Mouse (Mus musculus) cerebellum, adult 18-20 months (tissue): ENCODE data around the gene Kirrel3.

Source experiments
- DNase-seq, 2 experiments: peaks; one replicate each; pipeline ENCODE4 v3.0.0; 2021

Gene Kirrel3

GRCm38 (mm10) chr9:34485759-34486431 is at the start of gene Kirrel3:
TSS of gene Kirrel3 (plus strand) at chr9:34485894.
- DNase-seq = peak; percentile 85 to 87

- no peak for DNase-seq
Observed at GRCm38 (mm10) chr9:34440721-34441120, 45.0 kb upstream of the Kirrel3 start.

- no peak for DNase-seq
Observed at GRCm38 (mm10) chr9:34443950-34444349, 41.7 kb upstream of the Kirrel3 start.

GRCm38 (mm10) chr9:34446497-34447350 is 39.0 kb upstream of the Kirrel3 start:
- no peak for DNase-seq

GRCm38 (mm10) chr9:34447736-34448135 is 38.0 kb upstream of the Kirrel3 start:
- no peak for DNase-seq

GRCm38 (mm10) chr9:34448467-34448866 is 37.2 kb upstream of the Kirrel3 start:
- no peak for DNase-seq

DNA sequence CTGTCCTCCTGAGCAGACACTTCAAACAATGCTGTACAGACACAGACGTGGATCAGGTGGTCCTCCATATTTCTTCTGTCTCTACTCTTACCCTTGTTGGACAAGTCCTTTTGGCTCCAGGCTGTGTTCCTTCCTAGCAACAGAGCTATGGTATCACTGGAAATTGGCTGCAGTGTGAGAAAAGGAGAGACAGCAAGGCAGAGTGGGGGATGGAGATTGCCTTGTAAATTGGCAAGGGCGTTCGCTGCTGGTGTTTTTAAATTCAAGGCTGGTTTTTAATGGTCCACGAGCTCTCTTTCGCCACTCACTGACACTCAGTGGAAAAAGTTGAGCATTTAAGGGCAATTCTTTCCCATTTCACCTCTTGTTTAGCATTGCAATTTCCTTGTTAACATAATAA is 27.5 kb upstream of the Kirrel3 start:
- DNase-seq = no peak

- no peak for DNase-seq
Observed at GRCm38 (mm10) chr9:34459968-34460367, 25.7 kb upstream of the Kirrel3 start.

- DNase-seq = no peak
Observed at GRCm38 (mm10) chr9:34463666-34464065, 22.0 kb upstream of the Kirrel3 start.

DNA sequence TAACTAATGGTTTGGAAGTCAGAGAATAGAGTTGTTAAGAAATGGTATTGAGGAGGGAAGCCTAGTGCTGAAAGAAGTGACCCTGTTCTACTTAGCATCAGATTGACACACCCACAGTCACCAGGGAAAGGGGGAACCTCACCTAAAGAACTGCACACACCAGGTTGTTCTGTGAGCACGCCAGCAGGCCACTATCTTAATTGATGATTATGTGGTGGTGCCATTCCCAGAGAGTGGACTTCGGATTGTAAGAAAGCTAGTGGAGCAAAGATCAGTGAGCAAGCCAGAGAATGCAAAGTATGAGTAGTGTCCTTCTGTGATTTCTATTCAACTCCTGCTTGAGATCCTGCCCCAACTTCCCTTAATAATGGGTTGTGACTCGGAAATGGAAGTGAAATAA is 19.6 kb upstream of the Kirrel3 start:
- no peak for DNase-seq

DNA sequence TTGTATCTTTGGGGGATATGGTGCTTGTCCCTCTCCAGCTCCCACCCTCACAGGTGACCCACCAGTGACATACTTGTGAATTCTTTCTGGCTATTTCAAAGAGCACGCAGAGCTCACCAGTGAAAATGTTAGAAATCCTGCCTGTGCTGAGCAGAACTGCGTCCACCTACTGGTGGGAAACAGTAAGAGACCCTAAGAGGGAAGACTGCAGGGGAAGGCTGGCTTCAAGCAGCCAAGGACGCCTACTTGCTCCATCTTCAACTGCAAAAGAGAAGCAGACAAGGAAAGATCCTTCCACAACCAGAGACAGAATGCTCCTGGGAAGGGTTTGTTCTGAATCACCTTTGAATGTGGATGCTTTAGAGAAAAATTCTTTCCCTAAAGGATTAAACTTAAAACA is 16.5 kb upstream of the Kirrel3 start:
- DNase-seq = no peak

- DNase-seq = no peak
Observed at GRCm38 (mm10) chr9:34476206-34476605, 9.5 kb upstream of the Kirrel3 start.

GRCm38 (mm10) chr9:34478494-34478893 is 7.2 kb upstream of the Kirrel3 start:
- DNase-seq = no peak

DNA sequence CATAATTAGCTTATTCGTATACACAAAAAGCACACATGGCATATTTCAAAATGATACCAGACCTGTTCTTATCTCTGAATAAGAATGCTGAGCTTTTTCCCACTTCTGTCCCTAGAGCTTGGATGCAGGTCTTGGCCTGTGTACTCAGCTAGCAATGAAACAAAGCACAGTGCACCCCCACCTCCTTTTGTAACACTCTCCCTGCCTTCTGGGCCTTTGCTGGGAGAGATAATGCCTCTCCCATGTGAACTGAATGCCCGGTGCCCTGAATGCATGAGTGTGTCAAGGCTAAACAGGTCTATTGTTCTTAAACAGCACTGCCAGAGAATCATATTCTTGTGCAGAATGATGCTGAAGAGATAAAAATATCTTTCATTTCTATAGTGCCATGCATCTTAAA is 2.5 kb upstream of the Kirrel3 start:
- no peak for DNase-seq

DNA sequence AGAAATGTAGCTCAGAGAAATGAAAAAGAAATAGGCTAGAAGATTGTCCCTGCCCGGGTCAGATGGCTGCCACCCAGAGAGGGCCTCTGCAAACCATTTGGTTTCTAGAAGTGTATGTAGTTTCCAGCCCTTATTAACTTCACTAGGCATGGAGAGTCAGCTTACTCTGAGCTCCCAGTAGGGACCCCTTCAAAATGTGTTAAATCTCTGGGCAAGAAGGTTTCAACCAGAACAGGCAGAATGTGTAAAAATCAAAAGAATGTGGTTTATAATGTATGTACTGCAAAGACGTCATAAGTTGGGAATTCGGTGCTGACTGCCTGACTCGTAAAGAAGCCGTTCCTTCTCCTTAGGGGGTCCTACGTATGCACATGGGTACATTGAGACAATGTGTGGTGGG is 1.0 kb upstream of the Kirrel3 start:
- DNase-seq = no peak

GRCm38 (mm10) chr9:34488267-34488666 is 2.6 kb downstream of the Kirrel3 start:
- DNase-seq = no peak

- peak; percentile 85 for DNase-seq
Observed at GRCm38 (mm10) chr9:34488700-34489315, 3.1 kb downstream of the Kirrel3 start.

- peak in 1 of 2 experiments; percentile 19 for DNase-seq
Observed at GRCm38 (mm10) chr9:34489316-34489710, 3.6 kb downstream of the Kirrel3 start.

- peak; percentile 34 to 38 for DNase-seq
Observed at GRCm38 (mm10) chr9:34489760-34490159, 4.1 kb downstream of the Kirrel3 start.

DNA sequence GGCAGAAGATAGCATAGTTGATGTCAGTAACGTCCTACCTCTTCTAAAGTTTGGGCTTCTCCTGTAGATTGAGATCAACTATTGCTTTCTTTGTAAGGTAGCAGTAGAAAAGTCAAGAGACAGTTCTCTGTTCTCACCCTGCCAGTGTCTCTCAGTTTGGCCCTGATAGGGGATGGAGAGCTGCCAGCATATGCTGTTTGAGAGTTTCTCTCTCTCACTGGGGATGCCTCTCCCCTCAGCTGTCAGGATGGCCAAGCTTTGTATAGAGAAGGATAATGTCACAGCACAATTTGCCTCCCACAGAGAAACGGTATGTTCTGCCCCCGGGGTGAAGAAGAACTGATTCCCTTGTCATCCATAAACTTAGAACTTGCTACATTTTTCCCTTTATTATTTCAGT is 6.4 kb downstream of the Kirrel3 start:
- DNase-seq = peak; percentile 77 to 83

DNA sequence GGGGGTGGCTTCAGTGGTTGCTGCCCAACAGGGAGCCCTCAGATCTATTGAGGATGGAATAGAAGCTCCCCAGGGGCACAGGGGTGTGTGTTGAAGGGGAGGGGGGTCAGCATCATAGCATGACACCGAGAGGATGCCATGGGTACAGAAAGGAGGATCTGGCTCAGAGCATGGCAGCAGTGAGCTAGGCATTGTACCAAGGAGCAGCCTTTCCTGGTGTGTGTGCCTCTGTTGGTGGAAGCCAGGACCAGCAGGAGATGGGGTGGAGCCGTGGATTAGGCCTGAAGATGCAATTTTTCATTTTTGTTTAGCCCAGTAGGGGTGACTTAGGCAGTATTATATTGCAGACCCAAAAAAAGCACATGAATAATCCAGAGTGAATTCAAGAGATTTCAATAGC is 7.9 kb downstream of the Kirrel3 start:
- DNase-seq = peak; percentile 67 to 71

- peak; percentile 74 to 79 for DNase-seq
Observed at GRCm38 (mm10) chr9:34498126-34498525, 12.4 kb downstream of the Kirrel3 start.

DNA sequence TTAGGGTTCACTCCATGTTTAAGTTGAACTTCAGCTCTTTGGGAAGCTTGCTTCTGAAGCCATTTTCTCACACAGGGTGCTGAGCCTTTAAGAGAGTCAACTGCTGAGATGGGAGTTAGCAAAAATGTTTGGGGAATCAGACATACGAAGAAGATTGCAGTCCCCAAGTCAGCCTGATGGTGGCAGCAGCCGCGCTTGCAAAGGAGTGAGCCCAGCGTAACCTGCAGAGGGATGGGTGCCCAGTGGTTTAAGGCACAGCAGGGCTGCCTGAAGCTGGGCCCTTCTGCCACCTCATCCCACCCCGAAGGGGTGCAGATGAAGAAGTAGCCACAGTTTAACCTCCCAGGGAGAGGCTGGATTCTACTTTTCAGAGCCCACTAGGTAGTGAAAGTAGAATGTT is 13.0 kb downstream of the Kirrel3 start:
- peak; percentile 90 to 94 for DNase-seq

GRCm38 (mm10) chr9:34507164-34507563 is 21.5 kb downstream of the Kirrel3 start:
- peak in 1 of 2 experiments; percentile 51 for DNase-seq
